Mouse (Mus musculus): ENCODE results near the gene Tssk6. TPM values are rescaled to one million over a fixed set of nuclear protein-coding genes. Genes with fewer than 3 reads are reported as not detected.

Gene Tssk6
- polyA plus RNA-seq, 1 experiment from 2014 or later: 4.5 TPM

Other genes starting within 250 kb of the Tssk6 start
- gene Zfp964, start 247.7 kb upstream of the Tssk6 start, polyA plus RNA-seq (2014; fragmentation: Nextera tagmentation; extraction: Ambion mirVana): 0.77 and 0.92 TPM in 2 replicates
- gene Zfp869, start 191.5 kb upstream of the Tssk6 start, polyA plus RNA-seq (2014; fragmentation: Nextera tagmentation; extraction: Ambion mirVana): 23.5 and 26.6 TPM in 2 replicates
- gene Zfp963, start 152.2 kb upstream of the Tssk6 start, polyA plus RNA-seq (2014; fragmentation: Nextera tagmentation; extraction: Ambion mirVana): 3.8 and 4.1 TPM in 2 replicates
- 0.57 and 0.70 TPM in 2 replicates for gene Gm20422, start 127.3 kb upstream of the Tssk6 start, polyA plus RNA-seq (2014; fragmentation: Nextera tagmentation; extraction: Ambion mirVana)
- 53.4 and 54.2 TPM in 2 replicates for gene Atp13a1, start 111.0 kb upstream of the Tssk6 start, polyA plus RNA-seq (2014; fragmentation: Nextera tagmentation; extraction: Ambion mirVana)
- 21.3 and 21.7 TPM in 2 replicates for gene Zfp866, start 111.0 kb upstream of the Tssk6 start, polyA plus RNA-seq (2014; fragmentation: Nextera tagmentation; extraction: Ambion mirVana)
- gene Gmip, start 93.5 kb upstream of the Tssk6 start, polyA plus RNA-seq (2014; fragmentation: Nextera tagmentation; extraction: Ambion mirVana): 9.5 and 10.9 TPM in 2 replicates
- 0.44 and 0.49 TPM in 2 replicates for gene Lpar2, start 79.8 kb upstream of the Tssk6 start, polyA plus RNA-seq (2014; fragmentation: Nextera tagmentation; extraction: Ambion mirVana)
- 5.6 and 6.3 TPM in 2 replicates for gene Pbx4, start 69.7 kb upstream of the Tssk6 start, polyA plus RNA-seq (2014; fragmentation: Nextera tagmentation; extraction: Ambion mirVana)
- gene Cilp2, start 14.5 kb upstream of the Tssk6 start, polyA plus RNA-seq (2014; fragmentation: Nextera tagmentation; extraction: Ambion mirVana): 0.48 and 0.56 TPM in 2 replicates
- 145 and 159 TPM in 2 replicates for gene Ndufa13, start 374 bp downstream of the Tssk6 start, polyA plus RNA-seq (2014; fragmentation: Nextera tagmentation; extraction: Ambion mirVana)
- 1.7 and 1.9 TPM in 2 replicates for gene Yjefn3, start 528 bp downstream of the Tssk6 start, polyA plus RNA-seq (2014; fragmentation: Nextera tagmentation; extraction: Ambion mirVana)
- gene Gatad2a, start 94.2 kb downstream of the Tssk6 start, polyA plus RNA-seq (2014; fragmentation: Nextera tagmentation; extraction: Ambion mirVana): 72.6 and 75.3 TPM in 2 replicates
- gene Mau2, start 140.6 kb downstream of the Tssk6 start, polyA plus RNA-seq (2014; fragmentation: Nextera tagmentation; extraction: Ambion mirVana): 42.1 and 46.5 TPM in 2 replicates
- gene Sugp1, start 140.6 kb downstream of the Tssk6 start, polyA plus RNA-seq (2014; fragmentation: Nextera tagmentation; extraction: Ambion mirVana): 30.8 and 32.4 TPM in 2 replicates
- gene Tm6sf2, start 170.7 kb downstream of the Tssk6 start, polyA plus RNA-seq (2014; fragmentation: Nextera tagmentation; extraction: Ambion mirVana): 0.60 and 0.82 TPM in 2 replicates
- gene Hapln4, start 181.3 kb downstream of the Tssk6 start, polyA plus RNA-seq (2014; fragmentation: Nextera tagmentation; extraction: Ambion mirVana): 0.27 and 0.64 TPM in 2 replicates
- gene Ncan, start 218.7 kb downstream of the Tssk6 start, polyA plus RNA-seq (2014; fragmentation: Nextera tagmentation; extraction: Ambion mirVana): 0.08 and 0.15 TPM in 2 replicates
- gene Nr2c2ap, start 229.1 kb downstream of the Tssk6 start, polyA plus RNA-seq (2014; fragmentation: Nextera tagmentation; extraction: Ambion mirVana): 32.9 and 35.4 TPM in 2 replicates
- 15.2 and 16.7 TPM in 2 replicates for gene Rfxank, start 237.0 kb downstream of the Tssk6 start, polyA plus RNA-seq (2014; fragmentation: Nextera tagmentation; extraction: Ambion mirVana)
- gene Borcs8, start 237.3 kb downstream of the Tssk6 start, polyA plus RNA-seq (2014; fragmentation: Nextera tagmentation; extraction: Ambion mirVana): 38.6 and 46.2 TPM in 2 replicates
- gene Mef2b, start 237.5 kb downstream of the Tssk6 start, polyA plus RNA-seq (2014; fragmentation: Nextera tagmentation; extraction: Ambion mirVana): 0.45 and 0.51 TPM in 2 replicates